Mouse (Mus musculus) embryonic facial prominence, embryonic 12.5 days (tissue): ENCODE measurements at regions not wholly inside any gene's neighbourhood (a gene's known extent, or its start where the extent isn't known, plus 50 kb on each side); places are given as distances from the start of the nearest gene placed in this dataset.

ENCODE experiments used
- ATAC-seq: fragments of 200-750 bp; cut with Nextera tagmentation; 2 replicates; pipeline ENCODE4 v1.8.0; 2017; ENCODE audit not compliant: insufficient number of reproducible peaks, insufficient read depth, low FRiP score, low TSS enrichment
- H3K27ac ChIP-seq: fragments of 300-500 bp; sonication (generic); 2 replicates; pipeline ENCODE4 v1.5.1; 2016; ENCODE audit warnings: mild to moderate bottlenecking
- H3K27me3 ChIP-seq: fragments of 300-500 bp; sonication (generic); 2 replicates; pipeline ENCODE4 v1.6.1; 2016; ENCODE audit warnings: mild to moderate bottlenecking, moderate library complexity
- H3K36me3 ChIP-seq: fragments of 300-500 bp; sonication (generic); 2 replicates; pipeline ENCODE4 v1.6.1; 2016; ENCODE audit warnings: mild to moderate bottlenecking
- H3K4me1 ChIP-seq: fragments of 300-500 bp; sonication (generic); 2 replicates; pipeline ENCODE4 v1.6.1; 2016
- H3K4me2 ChIP-seq: fragments of 300-500 bp; sonication (generic); replicated peaks from 2 replicates; pipeline ENCODE4 v1.6.1; 2016; ENCODE audit warnings: mild to moderate bottlenecking, moderate library complexity
- H3K4me3 ChIP-seq: fragments of 300-500 bp; sonication (generic); 2 replicates; pipeline ENCODE4 v1.5.1; 2016; ENCODE audit warnings: mild to moderate bottlenecking
- H3K9ac ChIP-seq: fragments of 300-500 bp; sonication (generic); 2 replicates; pipeline ENCODE4 v1.6.1; 2016; ENCODE audit warnings: mild to moderate bottlenecking, moderate library complexity
- H3K9me3 ChIP-seq: fragments of 300-500 bp; sonication (generic); 2 replicates; pipeline ENCODE4 v1.6.1; 2016; ENCODE audit warnings: mild to moderate bottlenecking, moderate library complexity
- WGBS: fragments of 180-500 bp; shearing (Covaris S2); methylation state at CpG from one replicate; pipeline ENCODE4 v1.1.7; 2016; 5-methylcytosine and 5-hydroxymethylcytosine counted together

DNA sequence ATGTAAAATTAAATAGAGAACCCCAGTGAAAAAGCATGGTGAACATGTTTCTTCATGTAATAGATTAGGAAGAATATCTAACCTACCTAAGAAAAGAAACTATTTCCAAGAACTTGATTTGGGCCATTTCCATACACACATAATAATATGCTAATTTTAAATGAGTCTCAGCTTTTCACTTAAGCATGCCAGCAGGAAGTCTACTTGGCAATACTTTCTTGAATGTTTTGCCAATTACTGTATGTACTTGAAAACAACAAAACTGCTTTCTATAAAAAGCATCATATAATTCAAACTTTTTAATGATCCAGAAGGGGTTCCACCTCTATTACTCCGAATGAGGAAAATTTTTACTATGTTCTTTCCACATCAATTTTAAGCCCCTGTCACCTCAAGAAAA lies 1036.9 kb downstream of the Pcdh17 start:
- no peak overlapping the region for H3K27ac ChIP-seq
- H3K36me3 ChIP-seq: no peaks in the 10 kb centered on the region
- no peak overlapping the region for H3K4me2 ChIP-seq
- H3K9ac ChIP-seq: no peak overlapping the region
- H3K4me3 ChIP-seq: no peak overlapping the region
- no peaks in the 10 kb centered on the region for H3K9me3 ChIP-seq
- no peaks in the 10 kb centered on the region for H3K4me1 ChIP-seq
- 89% methylated on average over 1 of the region's 1 CpGs for WGBS
- H3K27me3 ChIP-seq: no peaks in the 10 kb centered on the region
- no peak for ATAC-seq

DNA sequence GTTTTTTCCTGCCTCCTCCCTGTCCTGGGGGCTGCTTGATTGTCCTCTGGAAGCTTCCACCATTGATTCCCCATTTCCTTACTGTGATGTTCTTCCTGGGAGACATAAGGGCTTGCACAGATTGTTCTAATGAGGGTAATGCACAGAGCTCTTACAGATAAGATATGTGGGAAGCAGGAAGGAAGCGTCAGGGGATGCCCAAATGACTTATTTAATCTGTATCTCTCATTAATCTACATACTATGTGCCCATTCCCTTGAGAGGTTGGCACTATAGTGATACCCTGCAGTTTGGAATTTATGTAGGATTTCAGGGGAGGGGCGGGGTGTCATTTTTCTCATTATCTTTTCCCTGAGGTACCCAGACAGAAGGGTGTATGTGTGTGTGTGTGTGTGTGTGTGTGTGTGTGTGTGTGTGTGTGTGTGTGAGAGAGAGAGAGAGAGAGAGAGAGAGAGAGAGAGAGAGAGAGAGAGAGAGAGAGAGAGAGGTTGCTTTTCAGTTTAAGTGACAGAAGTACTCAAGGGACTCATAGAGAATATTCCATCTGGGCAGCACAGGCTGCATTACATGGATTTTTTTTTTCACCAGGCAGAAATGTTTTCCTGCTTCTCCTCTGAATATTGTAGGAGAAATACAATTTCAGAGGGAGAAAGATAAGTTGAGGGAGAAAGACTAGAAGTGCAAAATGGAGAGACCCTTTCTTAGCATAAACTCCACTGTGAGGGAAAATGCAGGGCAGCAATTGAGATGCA lies 1064.2 kb downstream of the Pcdh17 start:
- H3K27ac ChIP-seq: no peak overlapping the region
- no peak overlapping the region for H3K9ac ChIP-seq
- no peak for ATAC-seq
- H3K4me3 ChIP-seq: no peak overlapping the region
- H3K9me3 ChIP-seq: no peaks in the 10 kb centered on the region
- no peaks in the 10 kb centered on the region for H3K36me3 ChIP-seq
- no peak overlapping the region for H3K4me2 ChIP-seq
- 74% methylated on average over 2 of the region's 2 CpGs for WGBS
- H3K27me3 ChIP-seq: no peaks in the 10 kb centered on the region
- no peaks in the 10 kb centered on the region for H3K4me1 ChIP-seq

DNA sequence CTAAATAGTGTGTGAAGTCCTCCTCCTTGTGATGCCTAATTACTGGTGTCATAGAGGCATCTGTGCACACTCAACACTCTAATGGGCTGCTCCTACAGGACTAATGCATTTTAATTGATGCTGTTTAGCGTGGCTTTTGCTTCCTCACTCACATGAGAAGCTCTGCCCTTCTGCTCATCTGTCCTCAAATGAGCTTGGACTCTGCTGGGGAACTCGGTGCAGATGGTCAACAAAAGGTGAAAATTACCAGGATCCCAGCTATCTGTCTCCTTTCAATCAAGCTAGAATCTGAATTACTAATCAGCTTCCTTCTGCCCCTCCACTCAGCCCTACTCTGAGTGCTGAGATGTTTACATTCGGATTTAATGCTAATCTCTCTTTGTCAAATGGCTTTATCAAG lies 1065.2 kb downstream of the Pcdh17 start:
- Histone ChIP-seq H3K27ac (no peak overlapping the region), H3K4me1 (no peaks in the 10 kb centered on the region), H3K9ac (no peak overlapping the region), H3K36me3 (no peaks in the 10 kb centered on the region), H3K27me3 (no peaks in the 10 kb centered on the region), H3K4me3 (no peak overlapping the region), H3K4me2 (no peak overlapping the region), H3K9me3 (no peaks in the 10 kb centered on the region)
- 0 out of 2 replicates have a peak, but pooled peaks have one; percentile 35 for ATAC-seq
- 18% methylated on average over 3 of the region's 3 CpGs for WGBS
